Mouse (Mus musculus) liver, embryonic 12.5 days (tissue): ENCODE results near the gene D630039A03Rik. TPM values are rescaled to one million over a fixed set of nuclear protein-coding genes. Genes with fewer than 3 reads are reported as not detected.
A peak's percentile ranks its signal among the peaks of the same experiment; 100 is the strongest.

ENCODE experiments used
- ATAC-seq: fragments of 200-750 bp; cut with Nextera tagmentation; 2 replicates; pipeline ENCODE4 v1.8.0; 2017; ENCODE audit warnings: moderate number of reproducible peaks, mild to moderate bottlenecking, moderate library complexity
- H3K27ac ChIP-seq: fragments of 300-500 bp; sonication (generic); 2 replicates; pipeline ENCODE4 v1.5.1; 2016; ENCODE audit warnings: mild to moderate bottlenecking
- H3K27me3 ChIP-seq: fragments of 300-500 bp; sonication (generic); replicated peaks from 2 replicates; pipeline ENCODE4 v1.6.1; 2016; ENCODE audit warnings: mild to moderate bottlenecking, moderate library complexity
- H3K36me3 ChIP-seq: fragments of 300-500 bp; sonication (generic); 2 replicates; pipeline ENCODE4 v1.6.1; 2016; ENCODE audit warnings: mild to moderate bottlenecking, moderate library complexity
- H3K4me1 ChIP-seq: fragments of 300-500 bp; sonication (generic); 2 replicates; pipeline ENCODE4 v1.6.1; 2016
- H3K4me2 ChIP-seq: fragments of 300-500 bp; sonication (generic); 2 replicates; pipeline ENCODE4 v1.6.1; 2016; ENCODE audit warnings: mild to moderate bottlenecking, moderate library complexity
- H3K4me3 ChIP-seq: fragments of 300-500 bp; sonication (generic); 2 replicates; pipeline ENCODE4 v1.5.1; 2016; ENCODE audit warnings: mild to moderate bottlenecking, moderate library complexity
- H3K9ac ChIP-seq: fragments of 300-500 bp; sonication (generic); 2 replicates; pipeline ENCODE4 v1.6.1; 2016; ENCODE audit warnings: mild to moderate bottlenecking, moderate library complexity
- H3K9me3 ChIP-seq: fragments of 300-500 bp; sonication (generic); replicated peaks from 2 replicates; pipeline ENCODE4 v1.6.1; 2016; ENCODE audit warnings: mild to moderate bottlenecking, moderate library complexity
- WGBS: fragments of 180-500 bp; shearing (Covaris S2); methylation state at CpG from one replicate; pipeline ENCODE4 v1.1.7; 2016; ENCODE audit not compliant: insufficient replicate concordance; 5-methylcytosine and 5-hydroxymethylcytosine counted together
- polyA plus RNA-seq: library from polyadenylated mRNA; unstranded; fragments of >200 nt; fragmentation: Nextera tagmentation; extraction: Ambion mirVana; gene quantifications from 2 replicates; pipeline ENCODE4 v1.2.1, GENCODE M21; 2016

The D630039A03Rik gene
- polyA plus RNA-seq, 1 experiment from 2014 or later, result 0.51 TPM

DNA sequence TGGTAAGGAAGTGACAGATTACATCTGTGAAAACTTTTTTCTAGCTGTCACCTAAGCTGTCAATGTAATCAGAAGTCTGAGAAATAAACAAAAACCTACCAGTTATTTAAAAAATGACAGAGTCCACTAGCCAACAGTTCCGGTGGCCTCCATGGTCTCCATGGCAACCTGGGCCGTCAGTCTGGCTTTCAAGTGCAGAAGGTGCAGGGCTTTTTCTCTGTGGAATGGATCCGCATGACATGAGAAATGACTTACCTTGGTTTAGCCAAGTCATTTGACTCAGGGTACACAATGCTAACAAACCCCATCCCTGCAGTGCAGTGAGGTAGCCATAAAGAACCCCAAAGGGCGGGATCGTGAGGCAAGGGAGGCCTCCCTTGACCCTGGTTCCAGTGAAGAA, 6.1 kb upstream of the D630039A03Rik start:
- WGBS, result 57% methylated on average over 5 of the region's 5 CpGs
- no peak for ATAC-seq
- H3K9ac ChIP-seq, result no peak overlapping the region
- no peaks in the 10 kb centered on the region for H3K4me1 ChIP-seq
- no peak overlapping the region for H3K27ac ChIP-seq
- H3K4me3 ChIP-seq, result no peak overlapping the region
- no peaks in the 10 kb centered on the region for H3K9me3 ChIP-seq
- H3K4me2 ChIP-seq, result no peak overlapping the region
- no peaks in the 10 kb centered on the region for H3K27me3 ChIP-seq
- H3K36me3 ChIP-seq, result no peaks in the 10 kb centered on the region

DNA sequence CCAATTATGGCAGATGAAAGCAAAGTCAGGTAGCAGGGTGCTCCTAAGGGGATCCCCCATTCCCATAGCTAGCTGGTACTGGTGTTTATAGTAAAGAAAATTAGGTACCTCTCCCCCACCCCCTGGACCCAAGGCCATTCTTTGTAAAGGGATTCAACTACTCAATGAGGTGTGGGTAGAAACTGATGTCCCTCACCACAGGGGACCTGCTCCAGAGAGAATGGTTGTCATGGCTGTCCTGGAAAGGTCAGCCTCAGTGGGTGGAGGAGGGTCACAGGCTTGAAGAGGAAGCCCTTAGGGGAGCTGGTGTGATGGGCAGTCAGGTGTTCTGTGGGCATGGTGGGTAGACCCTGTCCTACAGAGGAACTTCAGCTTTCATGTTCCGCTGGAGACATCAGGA, 4.4 kb upstream of the D630039A03Rik start:
- Histone ChIP-seq H3K27me3 (peaks cover 14% of the 10 kb centered on the region), H3K36me3 (no peaks in the 10 kb centered on the region), H3K4me3 (no peak overlapping the region), H3K9me3 (no peaks in the 10 kb centered on the region), H3K4me2 (no peak overlapping the region), H3K27ac (no peak overlapping the region), H3K9ac (no peak overlapping the region), H3K4me1 (peaks cover 2% of the 10 kb centered on the region; the same call in 1 of the 2 replicates)
- ATAC-seq, result no peak
- 70% methylated on average over 1 of the region's 1 CpGs for WGBS

DNA sequence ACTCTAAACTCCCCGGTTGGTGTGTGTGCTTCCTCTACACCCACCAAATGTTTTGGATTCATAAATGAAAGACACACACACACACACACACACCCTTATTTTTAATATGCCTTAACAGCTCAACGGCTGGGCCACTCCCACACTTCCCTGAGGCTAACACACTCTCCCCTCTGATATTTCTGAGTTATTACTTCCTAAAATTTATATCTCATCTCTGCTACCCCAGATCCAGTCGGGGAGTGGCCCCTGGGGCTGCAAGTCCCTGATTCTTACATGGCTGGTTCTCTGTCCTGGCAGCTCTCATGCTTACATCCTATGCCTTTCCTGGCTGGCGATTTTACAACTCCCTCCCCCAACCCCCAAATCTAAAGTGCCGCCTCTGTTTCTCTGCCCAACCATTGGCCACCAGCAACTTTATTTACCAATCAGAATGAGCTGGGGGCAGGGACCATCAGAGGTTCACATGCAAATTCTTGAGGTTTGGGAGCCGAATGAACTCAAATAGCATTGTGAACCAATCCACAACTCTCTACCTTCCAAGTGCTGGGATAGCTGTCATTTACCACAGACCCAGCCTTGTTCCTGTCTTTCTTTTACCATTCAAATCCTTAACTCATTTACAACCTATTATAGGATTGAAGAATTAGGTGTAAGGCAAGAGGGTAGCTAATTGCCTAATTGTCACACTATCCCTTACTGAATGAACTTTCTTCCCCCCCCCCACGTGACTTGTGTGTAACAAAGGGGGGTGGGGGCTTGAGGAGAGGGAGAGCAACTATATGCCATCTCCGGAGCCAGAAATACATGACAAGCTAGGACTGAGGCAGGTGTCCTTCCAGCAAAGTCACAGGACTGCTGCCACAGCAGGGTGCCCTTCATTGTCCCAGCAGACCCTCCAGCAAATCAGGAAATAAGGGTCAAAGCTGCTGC, 3.7 kb upstream of the D630039A03Rik start:
- peaks cover 6% of the 10 kb centered on the region; the same call in 1 of the 2 replicates for H3K4me1 ChIP-seq
- H3K4me3 ChIP-seq, result no peak overlapping the region
- ATAC-seq, result no peak
- no peak overlapping the region for H3K27ac ChIP-seq
- 26% methylated on average over 8 of the region's 8 CpGs for WGBS
- H3K9me3 ChIP-seq, result no peaks in the 10 kb centered on the region
- no peak overlapping the region for H3K9ac ChIP-seq
- H3K36me3 ChIP-seq, result no peaks in the 10 kb centered on the region
- H3K4me2 ChIP-seq, result no peak overlapping the region
- H3K27me3 ChIP-seq, result peaks cover 21% of the 10 kb centered on the region

DNA sequence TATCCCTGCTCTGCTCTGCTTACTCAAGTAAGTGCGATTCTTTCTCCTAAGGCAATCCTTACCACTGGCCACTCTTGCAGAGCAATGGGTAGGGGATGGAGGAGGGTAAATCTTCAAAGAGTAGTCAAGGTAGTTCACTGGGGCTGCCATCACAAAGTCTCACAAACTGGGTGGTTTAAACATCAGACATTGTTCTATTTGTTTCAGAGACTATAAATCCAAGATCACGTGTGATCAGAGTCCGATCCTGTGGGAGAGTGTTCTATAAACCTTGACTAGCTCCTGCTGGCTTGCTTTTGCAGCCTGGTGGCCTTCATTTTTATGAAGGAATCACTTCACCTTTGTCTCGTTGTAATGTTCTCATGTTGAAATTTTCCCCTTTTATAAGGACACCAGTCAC, 614 bp upstream of the D630039A03Rik start:
- H3K27me3 ChIP-seq, result peaks cover 21% of the 10 kb centered on the region
- H3K4me2 ChIP-seq, result peak overlapping the region; percentile 48; the same call in 1 of the 2 replicates
- H3K9ac ChIP-seq, result no peak overlapping the region
- H3K4me1 ChIP-seq, result peaks cover 6% of the 10 kb centered on the region; the same call in 1 of the 2 replicates
- no peak for ATAC-seq
- H3K36me3 ChIP-seq, result no peaks in the 10 kb centered on the region
- WGBS, result 66% methylated on average over 4 of the region's 4 CpGs
- no peak overlapping the region for H3K27ac ChIP-seq
- H3K4me3 ChIP-seq, result no peak overlapping the region
- no peaks in the 10 kb centered on the region for H3K9me3 ChIP-seq

DNA sequence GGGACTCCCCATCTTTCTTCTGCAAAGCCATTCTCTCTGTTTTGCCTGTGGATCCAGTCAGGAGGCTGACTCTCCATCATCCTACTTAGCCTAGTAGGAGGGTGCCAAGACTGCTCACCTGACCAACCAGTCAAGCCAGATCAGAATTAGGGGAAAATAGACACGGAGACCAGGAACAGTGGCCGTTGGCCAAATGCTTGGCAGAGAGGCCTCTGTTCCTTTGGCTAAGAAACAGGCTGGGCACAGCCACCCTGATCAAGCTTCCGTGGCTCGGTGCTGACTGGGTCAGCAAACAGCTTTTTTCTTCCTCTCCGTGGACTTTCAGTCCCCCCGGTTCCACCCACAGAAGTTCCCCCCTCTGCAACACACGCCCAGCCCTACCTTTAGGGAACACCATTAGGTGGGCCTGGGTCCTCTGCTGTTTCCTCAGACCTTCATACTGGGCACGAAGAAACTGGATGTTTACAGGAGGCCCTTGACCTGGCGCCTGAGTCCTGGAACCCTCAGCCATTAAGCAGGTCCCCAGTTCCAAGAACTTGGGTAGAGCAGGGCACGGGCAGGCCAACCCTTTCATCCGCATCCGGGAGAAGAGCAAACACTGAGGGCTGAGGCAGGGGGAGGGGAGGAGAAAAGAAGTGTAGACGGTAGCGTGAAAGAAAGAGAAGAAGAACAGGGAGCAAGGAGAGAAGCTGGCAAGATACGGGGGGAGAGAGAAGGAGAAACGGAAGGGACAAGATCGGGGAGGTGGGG, 706 bp downstream of the D630039A03Rik start:
- Histone ChIP-seq H3K4me3 (peak overlapping the region; percentile 20), H3K36me3 (no peaks in the 10 kb centered on the region), H3K4me2 (peak overlapping the region; percentile 48), H3K27ac (no peak overlapping the region), H3K9ac (no peak overlapping the region), H3K27me3 (peaks cover 21% of the 10 kb centered on the region), H3K9me3 (no peaks in the 10 kb centered on the region), H3K4me1 (peaks cover 6% of the 10 kb centered on the region; the same call in 1 of the 2 replicates)
- no peak for ATAC-seq
- WGBS, result 25% methylated on average over 17 of the region's 17 CpGs

DNA sequence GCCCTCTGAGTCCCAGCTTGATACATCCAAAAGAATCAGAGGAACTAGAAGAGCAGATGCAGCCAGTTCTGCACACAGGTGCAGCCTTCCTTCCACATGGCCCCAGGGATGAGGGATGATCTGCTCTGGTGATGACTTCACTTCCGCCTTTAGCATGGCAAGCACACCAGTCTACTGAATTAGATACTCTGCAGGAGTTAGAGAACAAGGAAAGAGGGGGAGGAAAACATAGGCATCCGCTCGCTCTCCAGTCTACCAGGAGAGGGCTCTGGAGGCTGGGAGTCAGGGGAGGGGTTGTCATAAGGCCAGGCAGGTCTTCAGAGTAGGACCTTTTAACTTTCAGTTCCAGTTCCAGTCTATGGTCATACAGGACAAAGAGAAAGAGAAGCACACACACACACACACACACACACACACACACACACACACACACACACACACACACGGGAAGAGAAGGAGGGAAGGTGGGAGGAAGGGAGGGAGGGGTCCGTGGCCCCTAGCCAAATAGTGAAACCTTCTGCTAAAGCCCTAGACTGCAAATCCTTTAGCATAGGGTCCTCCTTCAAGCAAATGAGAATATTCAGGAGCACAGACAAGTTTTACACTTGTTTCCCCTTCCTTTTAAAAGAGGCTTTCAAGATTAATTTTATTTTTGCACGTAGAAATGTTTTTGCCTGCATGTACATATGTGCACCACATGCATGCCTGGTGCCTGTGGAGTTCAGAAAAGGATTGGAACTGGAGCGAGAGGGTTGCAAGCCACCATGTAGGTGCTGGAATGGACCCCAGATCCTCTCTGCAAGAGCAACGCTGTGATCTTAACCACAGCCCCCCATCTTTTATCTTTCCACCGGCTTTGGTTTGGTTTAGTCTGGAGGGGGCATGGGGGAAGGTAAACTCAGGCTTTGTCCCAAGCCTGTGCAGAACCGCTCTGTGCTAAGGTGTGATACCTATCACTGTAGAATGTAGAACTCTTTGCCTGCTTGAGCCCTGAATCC, 1.6 kb downstream of the D630039A03Rik start:
- H3K27ac ChIP-seq, result no peak overlapping the region
- H3K9ac ChIP-seq, result no peak overlapping the region
- no peak for ATAC-seq
- 57% methylated on average over 9 of the region's 10 CpGs for WGBS
- H3K9me3 ChIP-seq, result no peaks in the 10 kb centered on the region
- peaks cover 21% of the 10 kb centered on the region for H3K27me3 ChIP-seq
- H3K4me2 ChIP-seq, result no peak overlapping the region
- peaks cover 6% of the 10 kb centered on the region; the same call in 1 of the 2 replicates for H3K4me1 ChIP-seq
- no peaks in the 10 kb centered on the region for H3K36me3 ChIP-seq
- H3K4me3 ChIP-seq, result peak overlapping the region; percentile 20; the same call in 1 of the 2 replicates

DNA sequence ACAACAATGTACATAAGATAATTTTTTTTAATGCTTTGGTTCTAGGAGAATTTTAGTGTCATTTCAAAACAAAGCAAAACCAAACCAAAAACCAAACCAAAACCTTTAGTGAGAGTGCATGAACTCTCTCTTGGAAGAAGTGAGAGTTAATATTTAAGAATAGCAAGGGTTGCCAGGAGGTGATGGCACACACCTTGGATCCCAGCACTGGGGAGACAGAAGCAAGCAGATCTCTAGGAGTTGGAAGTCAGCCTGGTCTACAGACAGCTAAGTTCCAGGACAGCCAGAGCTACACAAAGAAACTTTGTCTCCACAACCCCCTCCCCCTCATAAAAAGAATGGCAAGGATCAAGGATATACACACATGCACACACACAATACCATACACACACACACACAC, 3.1 kb downstream of the D630039A03Rik start:
- Histone ChIP-seq H3K9me3 (no peaks in the 10 kb centered on the region), H3K4me2 (no peak overlapping the region), H3K4me3 (no peak overlapping the region), H3K9ac (no peak overlapping the region), H3K27ac (no peak overlapping the region), H3K27me3 (peaks cover 21% of the 10 kb centered on the region), H3K4me1 (peaks cover 6% of the 10 kb centered on the region; the same call in 1 of the 2 replicates), H3K36me3 (no peaks in the 10 kb centered on the region)
- no peak for ATAC-seq

DNA sequence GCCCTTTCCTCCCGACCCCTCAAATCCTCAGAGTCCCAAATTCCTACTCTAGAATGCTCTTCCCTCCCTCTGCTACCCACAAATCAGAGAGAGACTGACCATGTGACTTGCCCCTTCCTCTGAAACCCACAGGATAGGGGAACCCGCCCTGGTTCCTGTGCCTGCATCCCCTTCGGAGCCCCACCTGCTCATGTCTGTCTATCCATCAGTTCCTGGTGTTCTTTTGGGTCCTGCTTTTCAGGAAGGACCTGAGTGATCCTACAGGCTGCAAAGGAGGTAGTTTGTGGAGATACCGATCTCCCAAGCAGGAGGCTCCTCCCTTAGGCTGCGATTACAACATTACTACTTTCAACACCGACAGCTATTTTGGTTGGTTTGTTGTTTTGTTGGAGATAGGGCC, 7.2 kb downstream of the D630039A03Rik start:
- H3K9me3 ChIP-seq, result no peaks in the 10 kb centered on the region
- no peak overlapping the region for H3K27ac ChIP-seq
- H3K4me3 ChIP-seq, result no peak overlapping the region
- H3K4me2 ChIP-seq, result no peak overlapping the region
- no peaks in the 10 kb centered on the region for H3K4me1 ChIP-seq
- no peak overlapping the region for H3K9ac ChIP-seq
- H3K36me3 ChIP-seq, result no peaks in the 10 kb centered on the region
- no peaks in the 10 kb centered on the region; the same call in 1 of the 2 replicates for H3K27me3 ChIP-seq
- ATAC-seq, result no peak
- 32% methylated on average over 6 of the region's 6 CpGs for WGBS

DNA sequence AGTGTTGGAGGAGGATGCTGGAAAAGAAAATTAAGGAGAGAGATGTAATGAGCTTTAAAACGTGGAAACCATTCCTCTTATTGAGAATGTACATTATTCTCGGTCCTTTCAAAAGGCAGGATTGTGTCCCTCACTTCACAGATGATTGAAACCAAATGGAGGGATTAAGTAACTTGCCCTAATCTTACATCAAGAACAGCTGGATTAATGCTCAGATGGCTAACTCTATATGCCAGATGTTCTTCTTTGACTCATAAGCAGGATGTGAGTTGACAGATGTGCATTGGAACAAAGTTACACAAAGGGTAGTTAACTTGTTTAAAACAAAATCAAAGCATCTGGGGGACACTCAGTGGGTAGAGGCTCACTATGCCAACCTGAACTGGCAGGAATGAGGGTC, 9.4 kb downstream of the D630039A03Rik start:
- Histone ChIP-seq H3K9me3 (no peaks in the 10 kb centered on the region), H3K4me1 (no peaks in the 10 kb centered on the region), H3K4me2 (no peak overlapping the region), H3K27ac (no peak overlapping the region), H3K9ac (no peak overlapping the region), H3K27me3 (no peaks in the 10 kb centered on the region; the same call in 1 of the 2 replicates), H3K36me3 (no peaks in the 10 kb centered on the region), H3K4me3 (no peak overlapping the region)
- no peak for ATAC-seq
- 43% methylated on average over 2 of the region's 2 CpGs for WGBS

DNA sequence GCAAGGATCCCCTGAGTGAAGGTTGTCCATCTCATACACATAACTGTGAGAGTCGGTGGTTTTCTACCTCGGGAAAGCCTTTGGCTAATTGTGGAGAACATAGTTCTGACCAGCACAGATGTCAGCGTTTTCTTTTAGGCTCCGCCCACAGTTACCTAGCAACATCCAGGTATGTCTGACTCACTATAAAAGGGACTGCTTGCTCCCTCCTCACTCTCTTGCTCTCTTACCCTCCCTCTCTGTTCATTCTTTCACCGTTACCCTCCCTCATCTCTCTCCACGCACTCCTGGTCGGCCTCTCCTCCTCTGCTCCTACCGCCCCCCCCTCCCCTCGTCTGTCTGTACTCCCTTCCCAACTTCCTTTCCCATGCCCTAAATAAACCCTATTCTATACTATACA, 11.5 kb downstream of the D630039A03Rik start:
- Histone ChIP-seq H3K4me3 (no peak overlapping the region), H3K27me3 (no peaks in the 10 kb centered on the region; the same call in 1 of the 2 replicates), H3K9me3 (no peaks in the 10 kb centered on the region), H3K9ac (no peak overlapping the region), H3K4me1 (no peaks in the 10 kb centered on the region), H3K4me2 (no peak overlapping the region), H3K27ac (no peak overlapping the region), H3K36me3 (no peaks in the 10 kb centered on the region)
- 41% methylated on average over 9 of the region's 9 CpGs for WGBS
- ATAC-seq, result no peak

DNA sequence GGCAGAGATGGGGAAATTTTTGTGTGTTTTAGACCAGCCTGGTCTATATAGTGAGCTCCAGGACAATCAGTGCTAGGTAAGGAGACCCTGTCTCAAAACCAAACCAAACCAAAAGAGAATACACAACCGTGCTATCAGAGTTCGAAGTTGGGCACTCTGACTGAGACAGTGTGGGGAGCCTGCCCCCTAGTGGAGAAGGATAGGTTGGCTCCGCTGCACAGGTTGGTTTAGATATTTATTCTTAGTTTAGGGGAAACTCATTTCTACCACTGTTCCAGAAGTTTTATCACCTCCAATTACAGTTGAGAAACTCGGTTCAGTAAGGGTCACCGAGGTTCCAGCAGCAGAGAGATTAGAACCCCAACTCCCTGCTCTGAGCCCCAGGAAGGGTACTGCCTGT, 11.9 kb downstream of the D630039A03Rik start:
- H3K27me3 ChIP-seq, result no peaks in the 10 kb centered on the region; the same call in 1 of the 2 replicates
- H3K4me3 ChIP-seq, result no peak overlapping the region
- WGBS, result 8% methylated on average over 5 of the region's 5 CpGs
- no peak overlapping the region for H3K9ac ChIP-seq
- no peak for ATAC-seq
- H3K4me1 ChIP-seq, result no peaks in the 10 kb centered on the region
- no peaks in the 10 kb centered on the region for H3K9me3 ChIP-seq
- no peaks in the 10 kb centered on the region for H3K36me3 ChIP-seq
- H3K27ac ChIP-seq, result no peak overlapping the region
- no peak overlapping the region for H3K4me2 ChIP-seq
